Mouse (Mus musculus) liver, postnatal 0 days (tissue): ENCODE results near the gene Esrrg. TPM values are rescaled to one million over a fixed set of nuclear protein-coding genes. Genes with fewer than 3 reads are reported as not detected.

Experiments used
- ATAC-seq: fragments of 200-750 bp; cut with Nextera tagmentation; 2 replicates; pipeline ENCODE4 v1.8.0; 2017; ENCODE audit warnings: mild to moderate bottlenecking, moderate library complexity
- DNase-seq: peaks from one replicate; pipeline ENCODE4 v3.0.0-alpha.2; 2016
- H3K27ac ChIP-seq: fragments of 300-500 bp; sonication (generic); 2 replicates; pipeline ENCODE4 v1.5.1; 2014; ENCODE audit warnings: antibody characterized with exemption, moderate library complexity, mild to moderate bottlenecking, low read depth
- H3K27me3 ChIP-seq: fragments of 300-500 bp; sonication (generic); 2 replicates; pipeline ENCODE4 v1.6.1; 2014; ENCODE audit warnings: low read length, control low read depth, mixed read lengths; ENCODE audit not compliant: insufficient read depth
- H3K36me3 ChIP-seq: fragments of 300-500 bp; sonication (generic); replicated peaks from 2 replicates; pipeline ENCODE4 v1.6.1; 2014; ENCODE audit warnings: mild to moderate bottlenecking, control low read depth, low read length, moderate library complexity, mixed read lengths; ENCODE audit not compliant: insufficient read depth
- H3K4me1 ChIP-seq: fragments of 300-500 bp; sonication (generic); 2 replicates; pipeline ENCODE4 v1.6.1; 2014; ENCODE audit warnings: antibody characterized with exemption, mild to moderate bottlenecking, control low read depth; ENCODE audit not compliant: insufficient read depth
- H3K4me2 ChIP-seq: fragments of 300-500 bp; sonication (generic); 2 replicates; pipeline ENCODE4 v1.6.1; 2014; ENCODE audit warnings: low read depth, mild to moderate bottlenecking, low read length, moderate library complexity, mixed read lengths
- H3K4me3 ChIP-seq: fragments of 300-500 bp; sonication (generic); 2 replicates; pipeline ENCODE4 v1.5.1; 2014; ENCODE audit warnings: low read depth, low read length
- H3K9ac ChIP-seq: fragments of 300-500 bp; sonication (generic); replicated peaks from 2 replicates; pipeline ENCODE4 v1.6.1; 2014; ENCODE audit warnings: mild to moderate bottlenecking, moderate library complexity
- H3K9me3 ChIP-seq: fragments of 300-500 bp; sonication (generic); 2 replicates; pipeline ENCODE4 v1.6.1; 2016; ENCODE audit warnings: mild to moderate bottlenecking, control low read depth, low read length, mixed read lengths
- CTCF ChIP-seq: sonication (generic); IDR thresholded peaks from 2 replicates; pipeline ENCODE4 v1.5.1; 2016; ENCODE audit warnings: antibody characterized with exemption, low read depth
- EP300 ChIP-seq: IDR thresholded peaks from 2 replicates; pipeline ENCODE4 v1.6.1; 2016; ENCODE audit warnings: antibody characterized with exemption, low read depth, mild to moderate bottlenecking
- WGBS: fragments of 180-500 bp; shearing (Covaris S2); extraction: QIAGEN DNeasy Blood & Tissue Kit; methylation state at CpG from one replicate; pipeline ENCODE4 v1.1.7; 2014; ENCODE audit not compliant: insufficient replicate concordance; 5-methylcytosine and 5-hydroxymethylcytosine counted together
- polyA plus RNA-seq: library from polyadenylated mRNA; unstranded; fragments of >200 nt; fragmentation: Nextera tagmentation; extraction: Ambion mirVana; gene quantifications from 2 replicates; pipeline ENCODE4 v1.2.1, GENCODE M21; 2015

The Esrrg gene
- polyA plus RNA-seq, 1 experiment from 2014 or later = 0.11 TPM

GRCm38 (mm10) chr1:188157237-188157955 is 548.8 kb downstream of the Esrrg start:
- no peaks in the 10 kb centered on the region for H3K27me3 ChIP-seq
- H3K36me3 ChIP-seq = no peaks in the 10 kb centered on the region
- H3K9ac ChIP-seq = no peak overlapping the region
- ATAC-seq = no peak
- no peak overlapping the region for H3K27ac ChIP-seq
- no peak overlapping the region for H3K4me2 ChIP-seq
- DNase-seq = no peak
- H3K9me3 ChIP-seq = no peaks in the 10 kb centered on the region
- TF ChIP-seq CTCF (no peak), EP300 (no peak)
- H3K4me1 ChIP-seq = no peaks in the 10 kb centered on the region
- 62% methylated on average over 7 of the region's 7 CpGs for WGBS
- no peak overlapping the region for H3K4me3 ChIP-seq

GRCm38 (mm10) chr1:188158675-188159074 is 550.1 kb downstream of the Esrrg start:
- Histone ChIP-seq H3K9ac (no peak overlapping the region), H3K27ac (no peak overlapping the region), H3K36me3 (no peaks in the 10 kb centered on the region), H3K4me1 (no peaks in the 10 kb centered on the region), H3K4me2 (no peak overlapping the region), H3K9me3 (no peaks in the 10 kb centered on the region), H3K27me3 (no peaks in the 10 kb centered on the region), H3K4me3 (no peak overlapping the region)
- no peak for ATAC-seq
- WGBS = 64% methylated on average over 1 of the region's 1 CpGs
- no peak for DNase-seq
- TF ChIP-seq CTCF (no peak), EP300 (no peak)

GRCm38 (mm10) chr1:188159108-188159507 is 550.5 kb downstream of the Esrrg start:
- Histone ChIP-seq H3K4me2 (no peak overlapping the region), H3K27me3 (no peaks in the 10 kb centered on the region), H3K4me1 (no peaks in the 10 kb centered on the region), H3K27ac (no peak overlapping the region), H3K9me3 (no peaks in the 10 kb centered on the region), H3K36me3 (no peaks in the 10 kb centered on the region), H3K4me3 (no peak overlapping the region), H3K9ac (no peak overlapping the region)
- no peak for DNase-seq
- no peak for TF ChIP-seq EP300
- no peak for TF ChIP-seq CTCF
- ATAC-seq = no peak
- 65% methylated on average over 2 of the region's 2 CpGs for WGBS

GRCm38 (mm10) chr1:188163058-188163457 is 554.5 kb downstream of the Esrrg start:
- no peak for TF ChIP-seq EP300
- TF ChIP-seq CTCF = no peak
- DNase-seq (no peak), ATAC-seq (no peak)
- Histone ChIP-seq H3K4me3 (no peak overlapping the region), H3K4me2 (no peak overlapping the region), H3K36me3 (no peaks in the 10 kb centered on the region), H3K9me3 (no peaks in the 10 kb centered on the region), H3K27me3 (no peaks in the 10 kb centered on the region), H3K27ac (no peak overlapping the region), H3K4me1 (no peaks in the 10 kb centered on the region), H3K9ac (no peak overlapping the region)

GRCm38 (mm10) chr1:188164251-188164650 is 555.7 kb downstream of the Esrrg start:
- Histone ChIP-seq H3K4me2 (no peak overlapping the region), H3K4me3 (no peak overlapping the region), H3K36me3 (no peaks in the 10 kb centered on the region), H3K27ac (no peak overlapping the region), H3K9ac (no peak overlapping the region), H3K4me1 (no peaks in the 10 kb centered on the region), H3K9me3 (no peaks in the 10 kb centered on the region), H3K27me3 (no peaks in the 10 kb centered on the region)
- ATAC-seq (no peak), DNase-seq (no peak)
- 37% methylated on average over 6 of the region's 6 CpGs for WGBS
- TF ChIP-seq EP300 (no peak), CTCF (no peak)

GRCm38 (mm10) chr1:188173859-188174258 is 565.3 kb downstream of the Esrrg start:
- Histone ChIP-seq H3K27ac (no peak overlapping the region), H3K36me3 (no peaks in the 10 kb centered on the region), H3K4me1 (no peaks in the 10 kb centered on the region), H3K4me3 (no peak overlapping the region), H3K4me2 (no peak overlapping the region), H3K9me3 (no peaks in the 10 kb centered on the region), H3K9ac (no peak overlapping the region), H3K27me3 (no peaks in the 10 kb centered on the region)
- TF ChIP-seq EP300 = no peak
- TF ChIP-seq CTCF = no peak
- DNase-seq (no peak), ATAC-seq (no peak)
- 46% methylated on average over 1 of the region's 1 CpGs for WGBS

GRCm38 (mm10) chr1:188182951-188183350 is 574.4 kb downstream of the Esrrg start:
- ATAC-seq (no peak), DNase-seq (no peak)
- H3K9me3 ChIP-seq = no peaks in the 10 kb centered on the region
- H3K27me3 ChIP-seq = no peaks in the 10 kb centered on the region
- H3K4me1 ChIP-seq = no peaks in the 10 kb centered on the region
- WGBS = 79% methylated on average over 5 of the region's 5 CpGs
- no peak overlapping the region for H3K27ac ChIP-seq
- no peak overlapping the region for H3K4me3 ChIP-seq
- H3K9ac ChIP-seq = no peak overlapping the region
- H3K36me3 ChIP-seq = no peaks in the 10 kb centered on the region
- H3K4me2 ChIP-seq = no peak overlapping the region
- TF ChIP-seq CTCF (no peak), EP300 (no peak)
